Mouse (Mus musculus) intestine, postnatal 0 days (tissue): ENCODE results near the gene Myh9. TPM values are rescaled to one million over a fixed set of nuclear protein-coding genes. Genes with fewer than 3 reads are reported as not detected.

Experiments used
- ATAC-seq: fragments of 200-750 bp; cut with Nextera tagmentation; 2 replicates; pipeline ENCODE4 v1.8.0; 2017; ENCODE audit warnings: mild to moderate bottlenecking, moderate TSS enrichment, moderate library complexity
- H3K27ac ChIP-seq: fragments of 300-500 bp; sonication (generic); 2 replicates; pipeline ENCODE4 v1.5.1; 2014; ENCODE audit warnings: mild to moderate bottlenecking, low read depth, low read length, moderate library complexity
- H3K27me3 ChIP-seq: fragments of 300-500 bp; sonication (generic); replicated peaks from 2 replicates; pipeline ENCODE4 v1.6.1; 2014; ENCODE audit warnings: low read length, mixed read lengths; ENCODE audit not compliant: control insufficient read depth, insufficient read depth
- H3K36me3 ChIP-seq: fragments of 300-500 bp; sonication (generic); 2 replicates; pipeline ENCODE4 v1.6.1; 2014; ENCODE audit warnings: mild to moderate bottlenecking, moderate library complexity; ENCODE audit not compliant: control insufficient read depth, insufficient read depth
- H3K4me1 ChIP-seq: fragments of 300-500 bp; sonication (generic); replicated peaks from 2 replicates; pipeline ENCODE4 v1.6.1; 2014; ENCODE audit warnings: antibody characterized with exemption, low read length, mixed read lengths; ENCODE audit not compliant: control insufficient read depth, insufficient read depth
- H3K4me2 ChIP-seq: fragments of 300-500 bp; sonication (generic); replicated peaks from 2 replicates; pipeline ENCODE4 v1.6.1; 2014; ENCODE audit warnings: low read depth, mild to moderate bottlenecking, moderate library complexity
- H3K4me3 ChIP-seq: fragments of 300-500 bp; sonication (generic); 2 replicates; pipeline ENCODE4 v1.5.1; 2014; ENCODE audit warnings: low read depth, low read length
- H3K9ac ChIP-seq: fragments of 300-500 bp; sonication (generic); 2 replicates; pipeline ENCODE4 v1.6.1; 2014; ENCODE audit warnings: mild to moderate bottlenecking, low read depth, low read length
- H3K9me3 ChIP-seq: fragments of 300-500 bp; sonication (generic); 2 replicates; pipeline ENCODE4 v1.6.1; 2016; ENCODE audit warnings: mixed run types; ENCODE audit not compliant: control insufficient read depth
- CTCF ChIP-seq: sonication (generic); IDR thresholded peaks from 2 replicates; pipeline ENCODE4 v1.5.1; 2016; ENCODE audit warnings: low read depth, mild to moderate bottlenecking, control low read depth, antibody characterized with exemption, moderate library complexity
- WGBS: fragments of 180-500 bp; shearing (Covaris S2); extraction: QIAGEN DNeasy Blood & Tissue Kit; methylation state at CpG from one replicate; pipeline ENCODE4 v1.1.7; 2014; 5-methylcytosine and 5-hydroxymethylcytosine counted together
- polyA plus RNA-seq: library from polyadenylated mRNA; unstranded; fragments of >200 nt; fragmentation: Nextera tagmentation; extraction: Ambion mirVana; gene quantifications from 2 replicates; pipeline ENCODE4 v1.2.1, GENCODE M21; 2015

The Myh9 gene
- polyA plus RNA-seq, 1 experiment from 2014 or later: 25.7 TPM

DNA sequence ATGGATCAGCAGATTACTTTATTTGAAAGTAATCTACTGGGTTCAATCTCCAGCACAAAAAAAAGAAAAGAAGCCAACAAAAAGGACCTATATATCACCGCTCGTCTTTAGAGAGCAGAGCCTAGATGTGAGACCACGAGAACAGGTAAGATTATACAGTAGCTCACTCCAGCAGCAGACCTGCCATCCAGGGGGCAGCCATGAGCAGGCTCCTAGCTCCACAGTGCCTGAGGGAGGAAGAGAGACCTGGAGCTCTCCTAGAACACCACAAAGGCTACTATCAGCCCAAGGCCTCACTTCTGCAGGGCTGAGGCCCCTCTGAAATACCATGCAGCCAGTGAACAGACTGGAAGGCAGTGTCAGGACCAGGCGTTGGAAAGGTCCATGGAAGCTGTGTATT lies 39.0 kb downstream of the Myh9 start:
- 66% methylated on average over 4 of the region's 4 CpGs for WGBS
- no peak overlapping the region for H3K4me3 ChIP-seq
- peaks cover 80% of the 10 kb centered on the region for H3K36me3 ChIP-seq
- peak; percentile 66 for TF ChIP-seq CTCF
- no peak overlapping the region for H3K4me2 ChIP-seq
- peaks cover 17% of the 10 kb centered on the region for H3K4me1 ChIP-seq
- peak overlapping the region; percentile 35; the same call in 1 of the 2 replicates for H3K27ac ChIP-seq
- H3K9ac ChIP-seq: no peak overlapping the region
- H3K9me3 ChIP-seq: no peaks in the 10 kb centered on the region
- no peaks in the 10 kb centered on the region for H3K27me3 ChIP-seq
- no peak for ATAC-seq

DNA sequence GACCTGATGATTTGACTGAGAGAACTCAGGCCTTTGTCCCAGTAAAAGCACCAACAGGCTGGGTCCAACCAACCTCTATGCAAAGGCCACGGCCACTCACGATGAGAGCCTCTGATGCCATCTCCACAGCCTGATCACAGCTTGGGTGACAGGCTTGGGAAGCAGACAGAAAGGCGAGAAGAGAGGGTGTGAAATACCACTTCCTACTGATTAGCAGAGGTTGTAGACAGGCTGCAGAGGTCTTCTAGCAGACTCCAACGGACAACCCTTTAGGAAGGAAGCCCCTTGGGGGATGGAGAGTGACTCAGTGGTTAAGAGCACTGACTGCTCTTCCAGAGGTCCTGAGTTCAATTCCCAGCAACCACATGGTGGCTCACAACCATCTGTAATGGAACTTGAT lies 40.8 kb downstream of the Myh9 start:
- peaks cover 72% of the 10 kb centered on the region for H3K36me3 ChIP-seq
- H3K9me3 ChIP-seq: no peaks in the 10 kb centered on the region
- H3K9ac ChIP-seq: no peak overlapping the region
- no peak overlapping the region for H3K4me2 ChIP-seq
- WGBS: 47% methylated on average over 4 of the region's 4 CpGs
- no peak for TF ChIP-seq CTCF
- H3K4me3 ChIP-seq: no peak overlapping the region
- peaks cover 17% of the 10 kb centered on the region for H3K4me1 ChIP-seq
- peak overlapping the region; percentile 78 for H3K27ac ChIP-seq
- H3K27me3 ChIP-seq: no peaks in the 10 kb centered on the region
- ATAC-seq: no peak

DNA sequence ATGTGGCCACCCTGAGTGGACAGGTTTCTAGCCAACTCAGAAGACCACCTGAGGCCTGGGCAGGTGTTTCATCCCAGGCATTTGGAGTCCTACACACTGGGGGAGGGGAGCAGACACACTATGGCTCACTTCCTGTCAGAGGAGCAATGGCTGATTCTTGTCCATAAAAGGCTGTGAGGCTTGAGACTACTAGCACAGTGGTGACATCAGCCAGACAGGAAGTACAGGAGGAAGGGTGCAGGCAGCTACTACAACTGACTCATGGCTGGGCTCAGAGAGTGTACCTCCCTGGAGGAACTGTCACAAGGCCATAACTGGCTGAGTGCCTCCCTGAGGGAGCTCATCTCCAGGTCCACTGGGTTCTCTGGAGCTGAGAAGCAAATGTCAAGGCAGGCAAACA lies 41.5 kb downstream of the Myh9 start:
- peaks cover 72% of the 10 kb centered on the region for H3K36me3 ChIP-seq
- TF ChIP-seq CTCF: no peak
- H3K27ac ChIP-seq: peak overlapping the region; percentile 78
- peaks cover 17% of the 10 kb centered on the region for H3K4me1 ChIP-seq
- H3K9me3 ChIP-seq: no peaks in the 10 kb centered on the region
- peak; percentile 84 for ATAC-seq
- no peak overlapping the region for H3K4me2 ChIP-seq
- H3K27me3 ChIP-seq: no peaks in the 10 kb centered on the region
- H3K9ac ChIP-seq: no peak overlapping the region
- H3K4me3 ChIP-seq: no peak overlapping the region

DNA sequence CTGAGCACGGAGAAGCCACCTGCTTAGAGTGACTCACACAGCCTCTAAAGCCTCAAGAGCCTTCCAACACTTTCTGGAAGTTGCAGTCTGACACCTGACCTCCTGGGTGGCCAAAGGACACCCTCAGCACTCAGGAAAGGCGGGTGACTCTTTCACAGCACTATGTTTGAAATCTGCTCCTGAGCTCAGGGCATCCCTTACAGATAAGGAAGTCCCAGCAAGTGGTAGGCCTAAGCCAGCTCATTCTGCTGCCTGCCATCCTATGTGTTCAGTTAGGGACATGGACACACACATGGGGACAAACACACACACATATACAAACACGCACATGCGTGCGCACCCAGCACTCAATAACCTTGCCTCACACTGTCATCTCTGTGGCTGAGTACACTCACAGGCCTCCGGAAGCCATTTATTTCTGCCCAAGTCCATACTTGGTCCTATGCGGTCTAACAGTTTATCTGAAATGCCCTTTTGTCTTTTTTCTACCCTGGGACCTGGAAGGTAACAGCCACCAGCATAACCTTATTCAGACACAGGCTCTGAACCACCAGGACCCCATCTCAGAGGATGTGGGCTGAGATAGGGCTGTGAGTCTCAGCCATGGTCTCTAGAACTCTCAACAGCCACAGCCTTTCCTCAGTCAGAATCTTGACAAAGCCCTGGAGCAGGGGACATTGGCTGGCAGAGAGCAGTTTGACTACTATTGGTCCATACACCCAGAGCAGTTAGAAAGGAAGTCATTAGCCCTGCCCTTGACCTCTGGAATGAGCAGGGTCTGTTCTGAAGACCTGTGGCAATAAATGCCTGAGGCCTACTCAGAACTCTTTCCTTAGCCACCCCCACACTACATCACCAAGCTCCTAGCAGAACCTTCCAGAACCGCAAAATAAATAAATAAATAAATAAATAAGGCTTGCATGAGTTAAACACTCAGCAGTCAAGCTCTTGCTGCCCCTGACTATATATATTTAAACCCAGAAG lies 42.2 kb downstream of the Myh9 start:
- peak overlapping the region; percentile 78 for H3K27ac ChIP-seq
- no peak for TF ChIP-seq CTCF
- WGBS: 67% methylated on average over 8 of the region's 8 CpGs
- no peaks in the 10 kb centered on the region for H3K27me3 ChIP-seq
- H3K4me2 ChIP-seq: no peak overlapping the region
- no peaks in the 10 kb centered on the region for H3K9me3 ChIP-seq
- peaks cover 73% of the 10 kb centered on the region for H3K36me3 ChIP-seq
- no peak overlapping the region for H3K9ac ChIP-seq
- ATAC-seq: no peak; the same call in 1 of the 2 replicates
- no peak overlapping the region for H3K4me3 ChIP-seq
- peaks cover 17% of the 10 kb centered on the region for H3K4me1 ChIP-seq

DNA sequence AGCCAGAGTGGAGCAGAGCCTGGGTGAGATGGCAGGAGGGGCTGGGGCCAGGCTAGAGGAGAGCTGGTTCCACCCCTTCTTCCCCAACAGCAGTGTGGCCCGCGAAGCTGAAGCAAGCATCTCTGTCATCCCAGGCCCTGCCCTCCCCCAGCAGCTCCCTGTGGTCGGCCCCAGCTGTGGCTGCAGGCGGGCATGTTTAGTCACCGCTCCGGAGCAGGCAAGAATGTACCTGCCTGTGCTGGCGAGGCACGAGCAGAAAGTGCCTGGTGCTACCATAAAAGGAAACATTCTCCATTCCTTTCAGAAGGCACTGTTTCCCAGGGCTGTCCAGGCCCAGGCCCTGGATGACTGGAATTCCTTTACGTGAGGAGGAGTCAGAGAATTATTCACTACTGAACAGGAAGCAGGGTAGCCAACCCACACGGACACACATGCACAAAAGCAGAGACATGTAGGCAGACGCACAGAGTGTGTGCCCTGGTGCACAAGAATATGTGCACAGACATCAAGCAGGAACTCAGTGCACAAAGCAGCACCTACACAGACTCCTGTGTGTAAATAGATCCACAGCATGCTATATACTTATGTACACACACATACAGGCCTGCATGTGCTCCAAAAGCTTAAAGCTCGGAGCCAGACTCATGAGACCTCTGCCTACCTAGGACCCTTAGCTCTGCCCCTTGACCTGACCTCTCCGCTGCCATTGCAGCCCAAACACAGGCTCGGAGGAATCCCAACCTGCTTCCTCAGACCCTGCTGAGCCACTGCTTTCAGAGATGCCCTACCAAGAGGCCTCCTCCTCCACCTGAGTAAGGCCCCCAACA lies 43.1 kb downstream of the Myh9 start:
- peaks cover 72% of the 10 kb centered on the region for H3K36me3 ChIP-seq
- no peak overlapping the region for H3K4me3 ChIP-seq
- H3K9me3 ChIP-seq: no peaks in the 10 kb centered on the region
- ATAC-seq: peak; percentile 16; the same call in 1 of the 2 replicates
- H3K27me3 ChIP-seq: no peaks in the 10 kb centered on the region
- peak overlapping the region; percentile 78 for H3K27ac ChIP-seq
- H3K9ac ChIP-seq: no peak overlapping the region
- peaks cover 17% of the 10 kb centered on the region for H3K4me1 ChIP-seq
- no peak overlapping the region for H3K4me2 ChIP-seq
- TF ChIP-seq CTCF: no peak
- 17% methylated on average over 14 of the region's 14 CpGs for WGBS
